Mouse (Mus musculus) brain, embryonic 14.5 days (tissue): ENCODE measurements around the gene Zfp423.

Experiments
- CTCF ChIP-seq: fragments of 200-500 bp; IDR thresholded peaks from 2 replicates; pipeline ENCODE4 v1.5.1; 2012; ENCODE audit warnings: inconsistent platforms, mild to moderate bottlenecking, moderate library complexity, borderline replicate concordance; ENCODE audit not compliant: insufficient read depth, insufficient read length; ENCODE audit errors: extremely low read depth
- POLR2A ChIP-seq: fragments of 200-500 bp; IDR thresholded peaks from 2 replicates; pipeline ENCODE4 v1.6.1; 2012; ENCODE audit warnings: mild to moderate bottlenecking, inconsistent platforms, borderline replicate concordance; ENCODE audit not compliant: poor library complexity, insufficient read depth, insufficient read length, severe bottlenecking; ENCODE audit errors: extremely low read depth

GRCm38 (mm10) chr8:87737900-87738299, 221.5 kb downstream of the Zfp423 start:
- TF ChIP-seq CTCF: no peak
- no peak for TF ChIP-seq POLR2A
